Mouse (Mus musculus) adrenal gland, adult (tissue): ENCODE data around the gene Ttll5.

Experiments
- DNase-seq, 2 experiments: peaks; one replicate each; pipeline ENCODE4 v3.0.0; 2022 to 2023; ENCODE audit warnings: low spot score in 1 of 2; ENCODE audit not compliant: inconsistent age in 2 of 2

Gene Ttll5

DNA sequence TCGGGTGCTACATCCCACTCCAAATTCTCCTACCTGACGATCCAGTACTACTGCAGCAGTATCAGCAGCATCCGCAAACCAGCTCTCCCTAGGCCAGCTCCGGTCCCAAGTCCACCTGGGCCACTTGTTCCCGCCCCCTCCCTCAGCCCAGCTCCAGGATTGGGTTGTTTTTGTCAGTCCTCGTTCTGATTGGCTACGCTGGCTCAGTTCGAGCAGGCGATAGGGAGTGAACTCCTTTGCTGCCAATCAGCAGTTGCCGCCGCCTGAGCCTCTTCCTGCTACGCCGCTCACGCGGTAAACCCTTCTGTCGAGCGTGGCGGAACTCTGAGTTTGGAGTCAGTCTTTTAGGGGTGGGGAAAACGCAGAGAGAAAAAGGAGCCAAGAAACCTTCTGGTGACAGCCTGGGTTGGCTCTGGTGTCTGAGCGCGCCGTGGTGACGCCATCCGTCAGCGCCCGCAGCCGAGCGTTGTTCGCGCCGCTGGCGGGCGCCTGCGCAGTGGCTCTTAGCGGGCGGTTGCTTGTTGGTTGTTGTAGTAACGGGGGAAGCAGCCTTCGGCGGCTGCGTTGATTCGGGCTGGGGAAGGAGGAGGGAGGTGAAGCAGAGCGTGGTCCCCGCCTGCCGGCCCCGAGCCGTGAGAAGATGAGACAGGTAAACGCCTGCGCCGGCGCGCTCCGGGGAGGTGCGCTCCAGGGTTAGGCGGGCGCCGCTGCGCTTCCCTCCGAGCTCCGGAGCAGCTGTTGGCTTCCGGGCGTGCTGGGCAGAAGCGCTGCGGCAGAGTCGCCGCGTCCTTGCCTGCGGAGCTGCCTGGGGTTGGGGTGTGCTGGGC is at the start of gene Ttll5, which contains the start of gene Erg28:
Ttll5 (plus strand) TSS at position 222 of the 827 bp plus-strand sequence.
Erg28 (minus strand) TSS at position 113 of the 827 bp plus-strand sequence.
- peak; percentile 96 to 99 for DNase-seq

GRCm38 (mm10) chr12:85778962-85779361 is 45.5 kb upstream of the Ttll5 start:
- no peak for DNase-seq

- DNase-seq = no peak
Measured at GRCm38 (mm10) chr12:85779707-85780106, 44.8 kb upstream of the Ttll5 start.

- DNase-seq = peak in 1 of 2 experiments; percentile 66
Measured at GRCm38 (mm10) chr12:85781606-85782005, 42.9 kb upstream of the Ttll5 start.

DNA sequence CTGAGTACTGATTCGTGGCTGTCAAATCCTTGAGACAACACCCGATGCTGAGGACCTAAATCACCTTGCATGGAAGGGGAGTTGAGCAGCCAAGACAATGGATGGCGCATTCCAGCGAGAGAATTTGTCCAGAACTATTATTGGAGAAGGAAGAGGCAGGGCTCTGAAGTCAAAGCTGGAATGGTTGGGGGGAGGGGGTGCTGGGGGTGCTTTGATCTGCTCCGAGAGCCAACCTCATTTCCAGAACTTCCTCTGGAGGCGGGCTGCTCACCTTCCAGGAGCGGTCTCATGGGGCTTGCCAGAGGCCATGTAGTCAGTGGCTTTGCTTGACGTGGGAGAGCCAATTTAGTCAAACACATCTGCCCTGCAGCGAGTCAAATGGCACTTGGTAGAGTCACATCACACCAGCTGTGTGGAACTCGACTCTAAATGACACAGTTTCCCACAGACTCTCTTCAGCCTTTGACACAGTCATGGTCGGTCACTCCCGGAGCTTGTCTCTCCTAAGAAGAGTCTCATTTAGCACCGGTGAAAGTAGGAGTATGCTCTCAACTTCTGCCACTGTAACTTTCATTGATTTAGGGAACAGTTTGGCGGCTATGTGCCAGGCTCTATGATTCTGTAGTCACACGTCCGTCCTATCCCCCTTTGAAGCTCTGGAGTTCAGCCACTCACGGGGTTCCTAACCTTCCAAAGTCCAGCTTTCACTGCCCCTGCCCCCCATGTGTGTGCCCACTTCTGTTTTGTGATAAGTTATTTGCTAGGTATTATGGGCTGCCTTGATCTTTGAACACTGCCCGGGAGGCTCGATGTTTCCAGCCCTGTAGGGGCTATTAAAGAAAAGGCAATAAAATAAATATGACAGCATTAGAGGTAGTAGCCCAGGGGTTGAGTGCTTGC is 39.3 kb upstream of the Ttll5 start:
- no peak for DNase-seq

DNA sequence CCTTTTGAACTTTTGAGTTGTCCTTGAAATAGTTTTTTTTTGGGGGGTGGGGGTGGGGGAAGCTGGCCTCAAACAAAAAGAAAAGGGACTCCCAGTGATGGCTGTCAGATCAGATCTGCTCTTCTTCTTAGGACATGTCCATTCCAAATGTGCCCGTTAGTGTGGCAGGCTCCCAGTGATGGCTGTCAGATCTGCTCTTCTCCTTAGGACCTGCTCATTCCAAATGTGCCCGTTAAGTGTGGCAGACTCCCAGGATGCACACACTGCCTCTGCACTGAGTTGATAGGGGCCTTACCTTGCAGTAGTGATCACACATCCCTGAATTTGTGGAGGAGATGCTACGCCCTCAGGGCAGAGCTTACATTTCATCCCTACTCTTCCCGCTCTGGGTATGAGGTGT is 32.3 kb upstream of the Ttll5 start:
- DNase-seq = no peak

GRCm38 (mm10) chr12:85792821-85793346 is 31.6 kb upstream of the Ttll5 start:
- DNase-seq = no peak

DNA sequence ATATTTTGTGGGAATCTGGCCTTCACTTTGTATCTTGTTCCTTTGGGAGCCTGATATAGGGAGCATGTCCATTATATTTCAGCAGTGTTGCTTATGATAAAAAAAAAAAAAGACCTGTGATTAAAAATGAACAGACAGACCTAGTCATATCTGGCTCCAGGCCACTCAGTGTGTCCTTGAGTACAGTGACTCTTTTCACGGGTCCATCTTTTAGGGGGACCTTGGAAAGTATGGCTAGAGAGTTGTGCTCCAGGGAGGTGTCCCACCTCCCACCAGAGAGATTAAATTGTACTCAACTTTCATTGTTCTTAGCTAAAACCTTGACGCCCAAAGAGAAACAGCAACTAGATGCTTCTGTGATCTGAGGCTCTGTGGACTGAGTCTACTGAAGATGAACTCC is 30.4 kb upstream of the Ttll5 start:
- peak in 1 of 2 experiments; percentile 57 for DNase-seq

DNA sequence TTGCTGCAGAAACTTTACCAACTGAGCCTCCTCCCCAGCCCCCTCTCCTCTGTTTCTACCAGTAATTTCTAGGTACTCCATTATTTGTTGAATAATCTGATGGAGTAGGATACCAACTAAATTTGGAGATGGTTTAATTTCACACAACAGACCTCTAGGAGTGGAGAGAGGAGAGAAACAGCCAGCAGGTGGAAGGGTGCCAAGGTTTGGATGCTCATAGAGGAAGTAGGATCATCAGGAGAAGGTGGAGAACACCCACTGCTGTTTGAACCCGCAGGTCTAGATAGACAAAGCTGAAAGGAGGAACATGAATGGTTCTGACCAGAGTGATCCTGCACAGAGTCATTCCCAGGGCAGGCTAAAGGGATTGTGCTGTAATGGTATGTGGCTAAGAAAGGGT is 28.9 kb upstream of the Ttll5 start:
- peak in 1 of 2 experiments; percentile 15 for DNase-seq

GRCm38 (mm10) chr12:85800031-85800430 is 24.4 kb upstream of the Ttll5 start:
- no peak for DNase-seq

DNA sequence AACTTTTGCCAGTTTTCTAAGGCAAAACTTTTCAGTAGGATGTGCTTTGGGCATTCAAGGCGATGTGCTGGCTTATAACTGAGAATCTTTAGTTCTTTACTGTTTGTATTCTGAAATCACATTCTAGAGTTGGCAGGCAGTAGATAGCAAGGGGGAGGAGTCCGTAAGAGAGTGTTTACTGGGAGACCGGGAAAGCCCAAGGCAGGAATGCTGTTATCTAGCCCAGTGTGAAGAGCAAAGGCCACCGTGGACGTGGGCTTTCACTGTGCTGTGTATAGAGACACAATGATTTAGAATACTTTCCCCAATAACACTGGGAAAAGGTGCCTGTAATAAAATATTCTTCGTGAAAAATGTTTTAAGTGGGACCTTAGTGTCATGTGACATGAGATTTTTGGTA is 14.7 kb upstream of the Ttll5 start:
- no peak for DNase-seq

DNA sequence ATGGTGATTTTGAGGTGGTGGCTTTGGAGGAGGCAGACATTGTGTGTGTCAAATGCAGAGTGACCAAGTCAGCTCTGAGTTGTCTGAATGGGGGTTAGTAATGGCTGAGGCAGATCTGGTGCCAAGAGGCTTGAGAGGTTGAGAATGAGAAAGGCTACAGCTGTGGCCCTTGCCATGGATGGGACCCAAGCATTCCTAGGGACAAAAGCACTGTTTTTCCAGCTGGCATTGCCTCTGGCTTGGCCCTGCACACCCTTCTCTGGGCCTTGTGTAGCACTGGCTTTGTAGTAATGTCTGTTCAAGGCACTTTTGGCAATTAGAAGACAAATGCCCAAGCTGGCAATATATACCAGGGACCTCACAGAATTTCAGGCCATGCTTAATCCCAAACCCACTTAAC is 13.5 kb upstream of the Ttll5 start:
- DNase-seq = peak in 1 of 2 experiments; percentile 17

- DNase-seq = peak in 1 of 2 experiments; percentile 21
Measured at GRCm38 (mm10) chr12:85811676-85812075, 12.8 kb upstream of the Ttll5 start.

DNA sequence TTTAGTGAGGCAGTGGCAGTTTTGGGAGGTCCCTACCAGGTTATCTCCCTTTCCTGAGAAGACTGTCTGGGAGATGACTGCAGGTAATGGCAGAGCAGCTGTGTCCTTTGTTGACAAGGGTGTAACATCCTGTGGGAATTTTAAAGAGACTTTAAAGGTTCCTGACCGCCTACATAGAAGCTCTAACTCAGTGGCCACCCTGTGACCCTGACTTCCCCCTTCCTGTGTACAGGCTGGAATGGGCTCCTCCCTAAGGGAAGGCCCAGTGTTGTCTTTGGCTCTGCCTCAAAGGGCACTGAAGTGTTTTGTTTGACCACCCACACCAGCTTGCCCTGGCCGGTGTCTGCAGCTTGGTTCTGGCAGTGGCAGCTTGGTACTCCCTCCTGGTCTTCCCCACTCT is 10.9 kb upstream of the Ttll5 start:
- DNase-seq = peak; percentile 77 to 88

GRCm38 (mm10) chr12:85822051-85822450 is 2.4 kb upstream of the Ttll5 start:
- no peak for DNase-seq

- DNase-seq = no peak
Measured at GRCm38 (mm10) chr12:85825361-85825760, 902 bp downstream of the Ttll5 start.

- DNase-seq = no peak
Measured at GRCm38 (mm10) chr12:85825822-85826221, 1.4 kb downstream of the Ttll5 start.

DNA sequence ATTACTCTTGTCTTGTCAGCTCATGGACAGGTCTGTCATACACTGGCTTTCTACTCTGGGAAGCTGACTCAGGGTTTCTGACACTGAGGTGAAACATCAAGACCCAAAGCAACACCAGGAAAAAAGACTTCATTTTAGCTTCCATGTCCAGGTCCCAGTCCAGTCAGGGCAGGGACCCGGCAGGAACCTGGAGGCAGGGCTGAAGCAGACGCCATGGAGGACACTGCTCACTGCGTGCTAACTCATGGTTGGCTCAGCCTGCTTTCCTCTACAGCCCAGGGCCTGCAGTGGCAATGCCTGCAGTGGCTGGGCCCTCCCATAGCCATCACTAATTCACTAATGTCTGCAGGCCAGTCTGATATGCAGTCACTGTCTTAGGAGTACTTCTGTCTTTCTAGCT is 4.4 kb downstream of the Ttll5 start:
- no peak for DNase-seq

GRCm38 (mm10) chr12:85829866-85830265 is 5.4 kb downstream of the Ttll5 start:
- DNase-seq = no peak

DNA sequence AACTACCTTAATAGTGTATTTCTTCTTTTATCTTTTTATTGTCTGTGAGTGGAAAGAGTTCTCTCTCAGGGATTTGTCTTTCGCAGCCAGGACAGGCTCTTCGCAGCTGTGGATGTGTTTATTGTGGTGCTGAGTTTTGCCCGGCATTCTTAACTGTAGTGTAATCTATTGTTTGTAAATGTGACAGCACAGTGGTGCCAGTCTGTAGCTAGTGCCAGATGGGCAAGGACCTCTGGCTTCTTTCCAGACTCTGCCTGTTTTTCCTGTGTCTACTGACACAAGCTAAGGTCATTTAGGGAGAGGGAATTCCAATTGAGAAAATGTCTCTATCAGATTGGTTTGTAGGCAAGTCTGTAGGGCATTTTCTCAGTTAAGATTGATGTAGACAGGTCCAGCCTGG is 6.2 kb downstream of the Ttll5 start:
- DNase-seq = peak in 1 of 2 experiments; percentile 78

- DNase-seq = no peak
Measured at GRCm38 (mm10) chr12:85834543-85834942, 10.1 kb downstream of the Ttll5 start.
